Mouse (Mus musculus) heart, embryonic 14.5 days (tissue): ENCODE data around the gene Shbg. TPM values are rescaled to one million over a fixed set of nuclear protein-coding genes. Genes with fewer than 3 reads are reported as not detected.

Source experiments
- ATAC-seq: fragments of 200-750 bp; cut with Nextera tagmentation; 2 replicates; pipeline ENCODE4 v1.8.0; 2017; ENCODE audit warnings: low read depth, moderate TSS enrichment; ENCODE audit not compliant: insufficient number of reproducible peaks, insufficient read depth, low FRiP score
- H3K27ac ChIP-seq, 2 experiments: fragments of 200-500 bp in 1 of 2; fragments of 300-500 bp in 1 of 2; sonication (generic) in 1 of 2; replicated peaks in 1 of 2; 2 replicates each; pipeline ENCODE4 v1.5.1; 2012 to 2014; ENCODE audit warnings: low read depth in 2 of 2, low read length in 2 of 2, control low read depth in 1 of 2, mild to moderate bottlenecking in 1 of 2, mixed read lengths in 1 of 2; ENCODE audit not compliant: control insufficient read depth in 1 of 2, insufficient read depth in 1 of 2
- H3K27me3 ChIP-seq: fragments of 300-500 bp; sonication (generic); 2 replicates; pipeline ENCODE4 v1.6.1; 2014; ENCODE audit warnings: mild to moderate bottlenecking, low read length, control low read depth; ENCODE audit not compliant: control insufficient read depth, insufficient read depth
- H3K36me3 ChIP-seq: fragments of 300-500 bp; sonication (generic); 2 replicates; pipeline ENCODE4 v1.6.1; 2014; ENCODE audit warnings: mild to moderate bottlenecking, control low read depth, low read length, mixed read lengths; ENCODE audit not compliant: control insufficient read depth, insufficient read depth
- H3K4me1 ChIP-seq, 2 experiments: fragments of 200-500 bp in 1 of 2; fragments of 300-500 bp in 1 of 2; sonication (generic) in 1 of 2; 2 replicates each; pipeline ENCODE4 v1.6.1; 2012 to 2014; ENCODE audit warnings: low read length in 2 of 2, control low read depth in 1 of 2, mixed read lengths in 1 of 2; ENCODE audit not compliant: control insufficient read depth in 2 of 2, insufficient read depth in 2 of 2
- H3K4me2 ChIP-seq: fragments of 300-500 bp; sonication (generic); 2 replicates; pipeline ENCODE4 v1.6.1; 2014; ENCODE audit warnings: mild to moderate bottlenecking, low read length
- H3K4me3 ChIP-seq, 2 experiments: fragments of 200-500 bp in 1 of 2; fragments of 300-500 bp in 1 of 2; sonication (generic) in 1 of 2; 2 replicates each; pipeline ENCODE4 v1.5.1; 2012 to 2014; ENCODE audit warnings: low read length in 2 of 2, mild to moderate bottlenecking in 2 of 2, control low read depth in 1 of 2, low read depth in 1 of 2, moderate library complexity in 1 of 2; ENCODE audit not compliant: control insufficient read depth in 1 of 2, insufficient read depth in 1 of 2
- H3K9ac ChIP-seq: fragments of 300-500 bp; sonication (generic); 2 replicates; pipeline ENCODE4 v1.6.1; 2014; ENCODE audit warnings: mild to moderate bottlenecking, low read length
- H3K9me3 ChIP-seq: fragments of 300-500 bp; sonication (generic); 2 replicates; pipeline ENCODE4 v1.6.1; 2016; ENCODE audit warnings: low read length, control low read depth; ENCODE audit not compliant: control insufficient read depth
- WGBS: fragments of 180-500 bp; shearing (Covaris S2); extraction: QIAGEN DNeasy Blood & Tissue Kit; methylation state at CpG from one replicate; pipeline ENCODE4 v1.1.7; 2014; 5-methylcytosine and 5-hydroxymethylcytosine counted together
- polyA plus RNA-seq: library from polyadenylated mRNA; unstranded; fragments of >200 nt; fragmentation: Nextera tagmentation; extraction: Ambion mirVana; gene quantifications from 2 replicates; pipeline ENCODE4 v1.2.1, GENCODE M21; 2014

The Shbg gene
- not detected in 2 replicates for polyA plus RNA-seq

GRCm38 (mm10) chr11:69617805-69618204 is at the start of gene Shbg:
Gene Shbg (minus strand): TSS chr11:69617905.
- no peak for ATAC-seq
- Histone ChIP-seq H3K4me3 (no peak within 1 kb of the TSS), H3K4me1 (peaks cover 13 to 15% of the 10 kb centered on the region in 2 experiments), H3K27me3 (no peaks in the 10 kb centered on the region), H3K9me3 (no peaks in the 10 kb centered on the region), H3K36me3 (no peaks in the 10 kb centered on the region), H3K27ac (no peak within 1 kb of the TSS), H3K4me2 (no peak within 1 kb of the TSS), H3K9ac (no peak within 1 kb of the TSS)
- 42% methylated on average over 5 of the region's 5 CpGs for WGBS

- no peak for ATAC-seq
- H3K27me3 ChIP-seq: no peaks in the 10 kb centered on the region
- H3K36me3 ChIP-seq: peaks cover 76% of the 10 kb centered on the region
- peaks cover 6 to 24% of the 10 kb centered on the region in 2 experiments for H3K4me1 ChIP-seq
- H3K9me3 ChIP-seq: no peaks in the 10 kb centered on the region
- H3K4me3 ChIP-seq: no peak overlapping the region
- no peak overlapping the region for H3K9ac ChIP-seq
- 90% methylated on average over 3 of the region's 3 CpGs for WGBS
- no peak overlapping the region for H3K4me2 ChIP-seq
- H3K27ac ChIP-seq: no peak overlapping the region
Measured at GRCm38 (mm10) chr11:69666665-69667005, 48.9 kb upstream of the Shbg start.

GRCm38 (mm10) chr11:69665961-69666664 is 48.4 kb upstream of the Shbg start, which contains the start of gene Cd68:
Gene Cd68 (minus strand): TSS chr11:69666153.
- ATAC-seq: no peak
- H3K36me3 ChIP-seq: peaks cover 76% of the 10 kb centered on the region
- no peaks in the 10 kb centered on the region for H3K27me3 ChIP-seq
- WGBS: 31% methylated on average over 7 of the region's 7 CpGs
- 0 out of 4 replicates have a peak within 1 kb of the TSS, but pooled peaks have one; percentile 8 to 9 for H3K27ac ChIP-seq
- H3K4me1 ChIP-seq: peaks cover 8 to 29% of the 10 kb centered on the region in 2 experiments
- H3K4me3 ChIP-seq: no peak within 1 kb of the TSS
- H3K4me2 ChIP-seq: no peak within 1 kb of the TSS
- H3K9me3 ChIP-seq: no peaks in the 10 kb centered on the region
- H3K9ac ChIP-seq: peak within 1 kb of the TSS; percentile 21; the same call in 1 of the 2 replicates

- Histone ChIP-seq H3K4me1 (peaks cover 8 to 31% of the 10 kb centered on the region in 2 experiments), H3K27me3 (no peaks in the 10 kb centered on the region), H3K4me2 (no peak overlapping the region), H3K27ac (0 out of 4 replicates have a peak overlapping the region, but pooled peaks have one; percentile 8 to 9), H3K9me3 (no peaks in the 10 kb centered on the region), H3K9ac (peak overlapping the region; percentile 21; the same call in 1 of the 2 replicates), H3K36me3 (peaks cover 71% of the 10 kb centered on the region), H3K4me3 (no peak overlapping the region)
- ATAC-seq: no peak
- 66% methylated on average over 9 of the region's 9 CpGs for WGBS
Measured at GRCm38 (mm10) chr11:69665457-69665960, 47.8 kb upstream of the Shbg start.

- WGBS: 92% methylated on average over 7 of the region's 7 CpGs
- no peak overlapping the region for H3K4me3 ChIP-seq
- no peak overlapping the region for H3K27ac ChIP-seq
- no peaks in the 10 kb centered on the region for H3K27me3 ChIP-seq
- H3K9me3 ChIP-seq: no peaks in the 10 kb centered on the region
- no peak overlapping the region for H3K4me2 ChIP-seq
- H3K9ac ChIP-seq: no peak overlapping the region
- ATAC-seq: no peak
- H3K36me3 ChIP-seq: peaks cover 70% of the 10 kb centered on the region
- peaks cover 8 to 27% of the 10 kb centered on the region in 2 experiments for H3K4me1 ChIP-seq
Measured at GRCm38 (mm10) chr11:69664841-69665240, 47.1 kb upstream of the Shbg start.

GRCm38 (mm10) chr11:69663795-69664194 is 46.1 kb upstream of the Shbg start:
- Histone ChIP-seq H3K4me3 (no peak overlapping the region), H3K4me2 (no peak overlapping the region), H3K27ac (peak overlapping the region in 1 of 2 experiments; percentile 91; a peak in 2 of 4 replicates), H3K4me1 (peaks cover 8 to 20% of the 10 kb centered on the region in 2 experiments), H3K36me3 (peaks cover 65% of the 10 kb centered on the region), H3K9me3 (no peaks in the 10 kb centered on the region), H3K27me3 (no peaks in the 10 kb centered on the region), H3K9ac (no peak overlapping the region)
- no peak for ATAC-seq
- WGBS: 88% methylated on average over 6 of the region's 6 CpGs

GRCm38 (mm10) chr11:69662967-69663671 is 45.4 kb upstream of the Shbg start:
- peak overlapping the region; percentile 57 to 85 for H3K4me3 ChIP-seq
- H3K27ac ChIP-seq: peak overlapping the region; percentile 84 to 91
- H3K27me3 ChIP-seq: no peaks in the 10 kb centered on the region
- WGBS: 67% methylated on average over 13 of the region's 13 CpGs
- H3K4me2 ChIP-seq: peak overlapping the region; percentile 68
- ATAC-seq: no peak
- peaks cover 65% of the 10 kb centered on the region for H3K36me3 ChIP-seq
- H3K4me1 ChIP-seq: peaks cover 8 to 20% of the 10 kb centered on the region in 2 experiments
- no peaks in the 10 kb centered on the region for H3K9me3 ChIP-seq
- H3K9ac ChIP-seq: peak overlapping the region; percentile 78
